Mouse (Mus musculus): ENCODE measurements around the gene Pcnx. TPM values are rescaled to one million over a fixed set of nuclear protein-coding genes. Genes with fewer than 3 reads are reported as not detected.

The Pcnx gene
- 16.3 and 33.8 TPM in 2 replicates for total RNA-seq (2014; fragmentation: Nextera tagmentation)
- total RNA-seq (2017): 3.9 and 6.4 TPM in 2 replicates

DNA sequence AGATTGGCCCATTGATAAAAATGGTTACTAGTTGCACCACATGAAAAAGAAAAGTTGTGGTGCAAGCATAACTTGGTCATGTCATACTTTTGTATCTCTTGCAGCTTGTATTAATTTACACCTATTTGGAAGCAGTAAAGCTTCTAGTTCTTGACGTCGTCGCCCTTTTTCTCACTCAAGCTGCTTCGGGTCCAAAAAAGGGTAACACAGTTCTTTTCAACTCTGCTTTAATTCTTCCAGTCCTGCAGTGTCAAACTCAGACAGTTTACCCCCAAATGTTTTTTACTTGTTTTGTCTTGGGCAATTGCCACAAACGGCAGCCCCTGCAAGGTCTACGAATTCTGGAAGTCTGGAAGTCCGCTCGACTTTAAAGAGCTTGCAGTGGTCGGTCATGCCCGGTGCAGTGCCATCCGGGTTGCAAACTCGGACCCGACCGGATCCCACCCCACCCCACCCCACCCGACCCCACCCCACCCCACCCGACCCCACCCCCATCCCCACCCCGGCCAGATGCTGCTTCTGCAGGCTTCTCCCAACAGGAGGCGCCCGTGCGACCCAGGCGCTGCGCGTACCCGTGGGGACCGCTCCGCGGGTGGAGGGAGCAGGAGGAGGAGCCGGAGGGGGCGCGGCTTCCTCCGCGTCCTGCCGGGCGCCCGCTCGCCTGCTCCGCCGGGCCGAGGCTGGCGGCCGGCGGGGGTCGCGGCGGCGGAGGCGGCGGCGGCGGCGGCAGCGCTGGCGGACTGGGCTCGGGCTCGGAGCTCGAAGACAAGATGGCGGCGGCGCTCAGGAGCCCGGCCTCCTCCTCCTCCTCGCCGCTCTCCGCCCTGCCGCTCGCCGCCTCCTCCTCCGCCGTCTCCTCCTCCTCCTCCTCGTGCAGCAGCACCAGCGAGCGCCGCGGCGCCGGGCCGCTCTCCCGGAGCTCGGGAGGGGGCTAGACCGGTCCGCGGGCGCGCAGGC is at the start of gene Pcnx:
Gene Pcnx, plus strand, starts transcription at position 673 of the 957 bp plus-strand sequence.
- peak; percentile 61 for ATAC-seq (replicated peaks; ENCODE audit: low FRiP score, low TSS enrichment, poor library complexity, severe bottlenecking)

DNA sequence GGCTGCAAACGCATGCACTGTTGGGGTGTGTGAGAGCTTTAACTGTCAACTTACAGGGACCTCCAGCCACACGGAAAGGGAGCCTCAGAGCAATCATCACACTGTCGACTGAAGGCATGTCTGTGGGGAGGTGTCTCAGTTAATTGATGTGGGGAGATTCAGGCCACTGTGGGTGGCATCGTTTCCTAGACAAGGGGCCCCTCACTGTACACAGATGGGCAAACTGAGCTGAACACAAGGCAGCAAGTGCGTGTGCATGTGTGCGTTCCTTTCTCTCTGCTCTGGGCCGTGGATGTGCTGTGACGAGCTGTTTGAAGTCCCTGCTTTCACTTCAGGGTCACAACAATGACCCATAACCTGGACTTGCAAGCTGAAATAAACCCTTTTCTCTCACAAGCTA is 49.4 kb upstream of the Pcnx start:
- no peak for ATAC-seq (replicated peaks; ENCODE audit: low FRiP score, low TSS enrichment, poor library complexity, severe bottlenecking)

DNA sequence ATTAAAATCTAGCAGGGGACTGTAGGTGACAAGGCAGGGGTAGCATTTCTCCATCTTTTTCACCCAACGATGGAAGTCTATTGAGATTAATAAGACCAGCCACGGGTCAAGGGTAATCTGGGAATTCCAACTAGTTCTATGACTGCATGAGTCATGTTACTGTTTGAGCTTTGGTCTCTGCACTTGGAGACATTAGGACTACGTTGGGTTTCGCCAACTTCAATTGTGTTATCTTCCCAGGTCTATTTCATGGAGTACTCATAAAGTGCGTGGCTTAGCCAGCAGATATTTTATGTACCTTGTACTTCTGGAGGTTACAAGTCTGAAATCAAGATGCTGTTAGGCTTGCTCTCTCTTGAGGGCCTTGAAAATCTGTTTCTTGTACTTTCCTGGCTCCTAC is 45.1 kb upstream of the Pcnx start:
- ATAC-seq (replicated peaks; ENCODE audit: low FRiP score, low TSS enrichment, poor library complexity, severe bottlenecking): no peak

DNA sequence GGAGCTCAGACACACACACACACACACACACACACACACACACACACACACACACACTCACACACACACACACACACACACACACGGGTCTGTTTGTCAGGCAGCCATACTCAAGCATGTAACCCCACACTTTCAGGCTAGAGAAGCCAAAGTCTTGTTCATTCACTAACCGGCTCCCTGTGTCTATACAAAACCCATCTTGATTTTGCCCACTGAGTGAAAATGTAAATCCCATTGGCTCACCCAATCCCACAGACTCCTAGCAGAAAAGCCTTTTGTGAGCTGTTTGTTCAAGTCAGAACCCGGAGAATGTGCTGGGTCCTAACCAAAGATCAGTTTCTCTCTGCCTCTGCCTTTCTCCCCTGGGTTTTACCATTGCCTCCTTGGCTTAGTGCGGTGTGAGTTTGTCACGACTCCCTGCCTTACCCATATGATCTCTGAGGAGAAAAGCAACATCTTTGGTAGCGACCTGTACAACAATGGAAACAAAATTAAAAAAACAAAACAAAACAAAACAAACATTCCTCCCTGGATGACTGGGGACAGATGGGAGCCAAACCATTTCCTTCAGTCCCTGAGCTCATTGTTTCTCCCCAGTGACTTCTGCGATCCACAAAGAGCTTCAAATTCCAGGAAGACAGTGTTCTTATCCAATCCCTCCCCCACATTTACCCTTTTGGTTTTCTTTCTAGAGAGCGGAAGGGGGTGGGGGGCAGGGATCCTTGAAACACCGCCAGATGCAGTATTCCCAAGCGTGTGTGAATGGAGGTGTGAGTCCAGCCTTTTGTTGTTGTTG is 43.3 kb upstream of the Pcnx start:
- no peak for ATAC-seq (replicated peaks; ENCODE audit: low FRiP score, low TSS enrichment, poor library complexity, severe bottlenecking)

DNA sequence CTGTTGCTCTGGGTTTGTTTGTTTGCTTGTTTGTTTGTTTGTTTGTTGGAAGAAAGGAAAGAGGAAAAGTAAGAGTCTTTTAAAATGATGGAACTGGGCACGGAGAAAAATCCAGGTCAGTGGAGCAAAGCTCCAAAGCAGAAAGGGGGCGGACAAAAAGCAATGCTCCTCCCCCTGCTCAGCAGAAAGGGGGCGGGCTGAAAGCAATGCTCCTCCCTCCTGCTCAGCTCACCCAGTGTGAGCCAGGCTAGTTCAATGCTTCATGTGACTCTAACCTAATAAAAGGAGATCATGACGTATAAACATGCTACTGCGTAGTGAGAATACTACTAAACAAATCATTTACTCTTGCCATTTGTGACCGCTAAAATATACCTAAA is 42.7 kb upstream of the Pcnx start:
- ATAC-seq (replicated peaks; ENCODE audit: low FRiP score, low TSS enrichment, poor library complexity, severe bottlenecking): no peak

DNA sequence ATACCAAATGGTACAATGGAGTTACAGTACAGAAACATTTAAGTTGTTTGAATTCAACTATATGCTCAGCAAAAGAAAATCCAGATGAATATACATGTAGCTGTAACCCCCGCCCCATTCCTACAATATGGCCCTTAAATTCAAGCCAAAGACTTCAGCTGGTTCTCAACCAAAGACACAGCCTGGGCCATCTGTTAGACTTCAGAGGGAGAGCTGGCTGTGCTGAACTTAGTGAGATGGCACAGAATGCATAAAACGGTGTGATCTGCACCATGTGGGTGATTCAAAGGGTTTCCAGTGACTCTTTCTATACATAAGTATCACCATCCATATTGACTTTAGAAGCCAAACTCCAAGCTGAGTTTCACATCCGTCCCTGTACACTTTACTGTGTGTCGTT is 39.1 kb upstream of the Pcnx start:
- no peak for ATAC-seq (replicated peaks; ENCODE audit: low FRiP score, low TSS enrichment, poor library complexity, severe bottlenecking)

DNA sequence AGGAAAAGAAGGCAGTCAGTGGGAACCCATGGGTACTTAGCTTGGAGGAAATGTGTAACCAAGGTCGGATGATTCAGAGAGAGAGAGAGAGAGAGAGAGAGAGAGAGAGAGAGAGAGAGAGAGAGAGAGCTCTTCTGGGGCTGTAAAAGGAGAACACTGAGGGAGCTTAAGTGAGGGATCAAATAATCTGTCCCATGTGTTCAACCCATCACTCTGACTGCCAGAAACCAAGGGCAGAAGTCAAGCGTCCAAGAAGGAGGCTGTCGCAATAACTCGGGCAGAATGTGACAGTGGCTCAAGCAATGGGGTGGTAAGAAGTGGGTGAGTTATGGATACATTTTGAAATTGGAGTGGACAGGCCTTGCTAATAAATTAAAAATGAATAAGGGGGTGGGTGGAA is 37.6 kb upstream of the Pcnx start:
- no peak for ATAC-seq (replicated peaks; ENCODE audit: low FRiP score, low TSS enrichment, poor library complexity, severe bottlenecking)

DNA sequence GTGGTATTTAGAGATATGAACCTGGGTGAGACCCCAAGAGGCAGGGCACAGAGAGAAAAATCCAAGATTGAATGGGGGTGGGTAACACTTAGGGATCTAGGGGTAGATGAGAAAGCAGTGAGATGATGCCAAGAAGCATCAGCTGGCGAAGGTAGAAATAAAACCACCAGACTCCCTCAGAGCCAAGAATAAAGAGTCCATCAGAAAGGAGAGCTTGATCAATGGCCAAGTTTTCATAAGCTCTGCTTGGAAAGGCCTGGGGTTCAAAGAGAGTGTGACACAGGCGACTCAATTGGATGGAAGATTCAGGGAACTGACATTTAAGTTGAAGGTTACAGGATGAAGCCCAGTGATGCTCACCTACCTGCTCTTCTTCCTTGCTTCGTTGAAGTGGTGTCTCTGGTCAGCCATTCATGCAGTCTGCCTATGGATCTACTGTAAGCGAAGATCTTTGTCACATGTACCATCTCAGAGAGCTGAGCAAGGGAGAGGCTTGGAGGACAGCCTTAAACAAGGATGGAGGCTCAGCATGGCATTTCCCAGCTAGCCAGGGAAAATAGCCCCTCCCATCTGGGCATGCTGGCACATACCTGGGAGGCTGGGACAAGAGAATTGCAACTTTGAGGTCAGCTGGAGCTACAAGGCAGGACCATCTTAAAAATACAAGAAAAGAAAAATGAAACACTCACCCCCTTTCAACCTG is 36.9 kb upstream of the Pcnx start:
- ATAC-seq (replicated peaks; ENCODE audit: low FRiP score, low TSS enrichment, poor library complexity, severe bottlenecking): no peak

DNA sequence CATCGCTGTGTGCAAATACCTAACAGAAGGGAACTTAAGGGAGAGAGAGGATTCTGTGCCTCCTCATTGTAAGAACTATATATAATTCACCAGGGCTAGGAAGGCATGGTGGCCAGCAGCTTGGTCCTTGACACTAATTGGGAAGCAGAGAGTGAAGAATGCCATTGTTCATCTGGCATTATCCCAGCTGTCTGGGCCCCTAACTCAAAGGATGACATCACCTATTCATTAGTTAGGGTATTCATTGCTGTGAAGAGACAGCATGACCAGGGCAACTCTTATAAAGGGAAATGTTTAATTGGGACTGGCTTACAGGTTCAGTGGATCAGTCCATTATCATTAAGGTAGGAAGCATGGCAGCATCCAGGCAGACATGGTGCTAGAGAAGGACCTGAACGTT is 31.5 kb upstream of the Pcnx start:
- ATAC-seq (replicated peaks; ENCODE audit: low FRiP score, low TSS enrichment, poor library complexity, severe bottlenecking): no peak

DNA sequence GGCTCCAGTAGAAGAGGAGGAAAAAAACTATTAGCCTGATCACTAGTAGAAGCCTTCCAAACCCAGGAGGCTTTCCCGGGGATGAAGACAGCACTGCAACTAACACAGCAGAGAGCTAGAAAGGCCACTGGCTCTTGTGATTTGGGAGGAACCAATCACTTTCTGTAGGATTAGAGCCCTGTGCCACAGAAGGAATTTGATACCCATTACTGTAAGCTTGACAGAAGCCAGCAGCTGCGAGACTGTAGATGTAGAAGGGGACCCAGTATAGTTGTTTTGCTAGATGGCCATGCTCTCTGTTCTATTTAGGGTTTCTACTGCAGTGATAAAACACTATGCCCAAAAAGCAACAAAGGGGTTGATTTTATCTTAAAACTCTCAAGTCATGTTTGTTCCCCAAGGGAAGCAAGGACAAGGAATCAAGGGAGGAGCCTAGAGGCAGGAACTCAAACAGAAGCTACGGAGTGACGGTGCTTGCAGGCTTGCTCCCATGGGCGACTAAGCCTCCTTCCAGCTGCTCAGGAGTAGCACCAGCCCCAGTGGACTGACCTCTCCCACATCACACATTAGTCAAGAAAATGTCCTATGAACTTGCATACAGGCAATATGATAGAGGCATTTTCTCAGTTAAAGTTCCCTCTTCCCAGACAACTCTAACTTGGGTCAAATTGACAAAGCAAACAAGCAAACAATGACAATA is 27.6 kb upstream of the Pcnx start:
- no peak for ATAC-seq (replicated peaks; ENCODE audit: low FRiP score, low TSS enrichment, poor library complexity, severe bottlenecking)

DNA sequence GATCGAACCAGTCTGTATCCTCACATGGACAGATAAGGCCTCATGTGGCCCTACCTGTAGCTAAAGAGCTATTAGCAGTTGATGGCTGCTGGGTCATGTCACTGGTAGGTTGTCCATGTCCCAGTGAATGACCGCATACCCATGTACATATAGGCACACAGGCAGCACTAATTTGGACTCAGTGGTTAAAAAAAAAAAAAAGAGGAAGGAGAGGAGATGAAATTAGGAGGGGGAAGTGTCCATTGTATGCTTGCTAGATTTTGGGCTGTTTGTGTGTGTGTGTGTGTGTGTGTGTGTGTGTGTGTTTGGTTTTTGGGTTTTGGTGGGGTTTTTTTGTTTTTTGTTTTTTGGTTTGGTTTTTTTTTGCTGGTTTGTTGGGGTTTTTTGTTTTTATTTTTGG is 26.7 kb upstream of the Pcnx start:
- ATAC-seq (replicated peaks; ENCODE audit: low FRiP score, low TSS enrichment, poor library complexity, severe bottlenecking): no peak

DNA sequence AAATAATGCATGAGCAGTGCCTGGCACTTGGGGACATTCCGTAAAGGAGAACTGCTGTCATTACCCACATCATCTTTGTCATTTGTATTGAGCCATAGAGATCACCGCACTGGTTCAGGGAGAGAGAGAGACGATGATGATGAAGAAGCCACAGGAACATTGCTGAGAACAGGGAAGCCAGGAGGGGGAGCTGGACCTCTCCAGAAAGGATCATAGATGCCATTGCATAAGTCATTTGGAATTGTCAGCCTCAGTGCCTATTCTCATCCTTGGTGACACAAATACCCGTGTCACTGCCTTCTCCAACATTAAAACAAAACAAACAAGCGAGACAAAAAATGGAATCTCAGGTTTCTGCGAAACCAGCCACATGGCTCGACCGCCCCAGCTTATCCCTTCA is 23.7 kb upstream of the Pcnx start:
- no peak for ATAC-seq (replicated peaks; ENCODE audit: low FRiP score, low TSS enrichment, poor library complexity, severe bottlenecking)

DNA sequence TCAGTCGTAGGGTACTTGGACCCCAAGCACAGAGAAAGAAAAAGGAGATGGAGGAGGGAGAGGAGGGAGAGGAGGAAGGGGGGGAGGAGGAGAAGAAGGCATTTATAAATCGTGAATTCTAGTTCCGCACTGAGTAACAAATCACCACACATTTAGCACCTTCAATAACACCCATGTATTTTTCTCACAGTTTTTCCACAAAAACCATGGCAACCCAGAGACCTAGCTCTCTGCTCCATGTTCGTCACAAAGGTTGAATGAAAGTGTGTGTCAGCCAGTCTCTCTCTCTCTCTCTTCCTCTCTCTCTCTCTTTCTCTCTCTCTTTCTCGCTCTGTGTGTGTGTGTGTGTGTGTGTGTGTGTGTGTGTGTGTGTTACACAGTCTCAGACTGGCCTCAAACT is 22.4 kb upstream of the Pcnx start:
- no peak for ATAC-seq (replicated peaks; ENCODE audit: low FRiP score, low TSS enrichment, poor library complexity, severe bottlenecking)

DNA sequence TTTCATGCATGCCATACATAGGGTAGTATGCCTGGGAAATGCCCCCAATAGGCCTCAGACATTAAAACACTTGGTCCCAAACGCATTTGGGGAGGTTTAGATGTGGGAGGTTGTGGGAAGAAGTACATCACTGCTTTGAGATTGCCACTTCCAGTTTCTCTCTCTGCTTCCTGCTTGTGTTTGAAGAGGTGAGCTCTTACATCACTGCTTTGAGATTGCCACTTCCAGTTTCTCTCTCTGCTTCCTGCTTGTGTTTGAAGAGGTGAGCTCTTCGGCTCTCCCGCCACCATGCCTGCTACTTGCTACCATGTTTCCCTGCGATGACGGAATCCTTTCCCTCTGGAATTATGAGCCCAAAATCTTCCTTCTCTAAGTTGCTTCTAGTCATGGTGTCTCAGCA is 20.2 kb upstream of the Pcnx start:
- ATAC-seq (replicated peaks; ENCODE audit: low FRiP score, low TSS enrichment, poor library complexity, severe bottlenecking): no peak

DNA sequence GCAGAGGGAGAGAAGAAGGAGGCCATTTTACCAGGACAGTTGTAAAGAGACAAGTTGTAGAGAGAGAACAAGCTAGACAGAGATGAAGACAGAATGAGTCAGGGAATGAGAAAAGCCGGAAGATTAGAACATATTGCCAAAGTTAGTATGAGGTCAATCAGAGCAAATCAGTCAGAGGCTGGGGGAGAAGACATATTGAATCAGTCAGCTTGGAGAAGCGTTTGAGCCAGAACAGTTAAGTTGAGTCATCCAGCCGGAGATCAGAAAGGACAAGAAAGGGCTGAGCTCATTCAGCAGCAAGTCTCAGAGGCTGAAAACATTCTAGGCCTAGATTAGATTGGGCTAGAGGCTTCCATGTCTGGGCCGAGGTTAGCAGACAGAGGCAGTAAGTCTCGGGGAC is 18.8 kb upstream of the Pcnx start:
- no peak for ATAC-seq (replicated peaks; ENCODE audit: low FRiP score, low TSS enrichment, poor library complexity, severe bottlenecking)

DNA sequence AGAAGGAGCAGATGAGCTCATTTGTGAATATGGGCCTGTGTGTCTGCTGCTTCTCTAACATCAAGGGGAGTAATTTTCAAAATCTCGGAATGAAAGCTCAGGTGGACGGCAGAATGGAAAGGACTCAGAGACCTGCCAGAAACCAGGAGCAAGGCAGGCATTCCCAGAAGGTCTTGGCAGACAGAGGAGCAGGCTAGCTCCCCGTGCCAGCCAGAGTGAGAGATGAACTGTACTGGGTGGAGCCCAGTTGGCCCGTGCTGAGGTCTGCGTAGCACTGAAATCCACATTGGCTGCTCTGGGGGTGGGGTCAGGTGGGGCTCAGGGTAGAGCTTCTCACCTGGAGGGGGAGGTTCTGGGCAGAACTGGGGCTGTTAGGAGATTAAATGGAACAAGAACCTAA is 16.3 kb upstream of the Pcnx start:
- ATAC-seq (replicated peaks; ENCODE audit: low FRiP score, low TSS enrichment, poor library complexity, severe bottlenecking): no peak

DNA sequence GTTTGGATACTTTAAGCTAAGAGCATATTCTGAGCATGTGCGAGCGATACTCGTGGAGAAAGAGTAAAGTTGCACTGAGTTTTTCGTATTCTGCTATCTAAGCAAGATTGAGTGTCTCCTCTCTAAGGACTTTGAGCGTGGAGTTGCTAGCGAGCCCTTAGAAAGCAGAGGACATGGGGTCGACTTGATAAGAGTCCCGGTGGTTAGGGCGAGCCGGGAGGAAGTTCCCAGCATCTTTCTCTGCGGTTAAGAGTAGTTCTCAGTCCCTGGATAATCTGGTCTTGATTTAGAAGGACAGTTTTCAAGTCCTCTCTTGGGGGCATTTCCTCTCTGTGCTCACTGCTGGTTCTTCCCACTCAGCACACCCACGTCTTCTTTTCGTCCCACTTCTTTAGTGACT is 15.3 kb upstream of the Pcnx start:
- peak; percentile 63 for ATAC-seq (replicated peaks; ENCODE audit: low FRiP score, low TSS enrichment, poor library complexity, severe bottlenecking)

DNA sequence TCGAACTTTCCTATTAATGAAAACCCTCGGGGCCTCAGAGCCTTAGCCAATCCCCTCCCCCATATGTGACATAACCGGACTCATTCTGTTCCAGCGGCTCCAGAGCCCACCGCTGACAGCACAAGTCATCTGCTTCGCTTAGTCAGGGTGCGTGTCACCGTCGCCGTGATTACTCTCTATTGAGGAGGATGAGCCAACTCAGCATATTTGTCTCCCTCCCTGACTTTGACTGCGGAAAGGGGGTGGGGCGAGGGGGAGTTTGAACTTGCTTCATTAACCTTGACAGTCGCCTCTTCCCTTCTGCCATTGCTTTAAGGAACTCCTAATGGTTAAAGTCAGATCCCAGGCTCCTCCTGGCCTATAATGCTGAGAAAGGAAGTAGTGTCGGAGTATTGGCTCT is 14.8 kb upstream of the Pcnx start:
- peak; percentile 18; the same call in 1 of the 2 replicates for ATAC-seq (replicated peaks; ENCODE audit: low FRiP score, low TSS enrichment, poor library complexity, severe bottlenecking)

DNA sequence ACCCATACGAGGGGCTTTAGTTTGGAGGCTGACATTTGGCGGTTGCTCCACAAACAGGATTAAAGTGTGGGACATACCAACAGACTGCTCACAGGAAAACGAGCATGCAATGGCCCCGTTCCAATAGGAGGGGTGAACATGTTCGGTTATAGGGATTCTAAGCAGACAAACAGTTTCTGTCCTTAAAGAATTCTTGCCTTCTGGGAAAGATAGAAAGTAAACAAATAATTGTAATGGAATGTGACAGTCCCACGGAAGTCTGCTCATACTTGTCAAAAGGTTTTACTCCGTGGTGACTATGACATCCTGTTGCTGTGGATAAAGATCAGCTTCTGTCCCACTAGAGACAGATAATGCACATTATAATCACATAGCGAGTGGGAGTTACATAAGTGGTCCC is 10.2 kb upstream of the Pcnx start:
- ATAC-seq (replicated peaks; ENCODE audit: low FRiP score, low TSS enrichment, poor library complexity, severe bottlenecking): no peak

DNA sequence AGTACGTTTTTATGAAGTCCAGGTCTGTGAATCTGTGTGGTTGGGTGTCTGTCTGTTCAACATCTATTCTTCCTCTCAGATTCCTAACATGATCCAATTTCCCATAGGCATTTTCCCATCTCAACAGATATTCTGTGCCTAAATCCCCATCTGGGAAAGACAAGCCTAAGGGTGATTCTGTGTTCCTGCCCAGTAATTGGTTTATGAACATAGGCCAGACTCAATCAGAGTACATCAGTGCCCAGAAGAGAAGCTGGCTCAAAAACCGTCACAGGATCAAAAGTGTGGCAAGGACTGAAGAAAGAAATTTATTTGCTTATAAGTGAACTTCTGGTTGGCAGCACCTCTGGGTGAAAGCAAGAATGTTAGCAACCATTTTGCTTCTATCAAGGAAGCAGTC is 7.3 kb upstream of the Pcnx start:
- no peak for ATAC-seq (replicated peaks; ENCODE audit: low FRiP score, low TSS enrichment, poor library complexity, severe bottlenecking)
